ENCODE assay signal across 9 mouse cellular contexts in genomic region chr11:97670234-97671176, GRCm38 (mm10). TPM values are rescaled to one million over a fixed set of nuclear protein-coding genes. Genes with fewer than 3 reads are reported as not detected.
DNase-seq lines count a peak whose midpoint lies in the region; ATAC-seq and TF ChIP-seq lines count a peak whose summit lies in the region.
"Had no signal": no experiment of that assay in that cellular context is flagged by ENCODE, and none has a peak within 500 bp of the region (broad histone marks: within the 10 kb centered on the region; RNA-seq: fewer than 3 reads in every experiment).

No protein-coding gene starts in this region.

- H3K9me3 ChIP-seq in kidney, embryonic 16.5 days (ENCODE audit: low read length): no peaks in the 10 kb centered on the region
- H3K9me3 ChIP-seq in E14TG2a.4 (ENCODE audit: low read length): no peaks in the 10 kb centered on the region
- H3K9me3 ChIP-seq in forebrain, postnatal 0 days (ENCODE audit: low read length): no peaks in the 10 kb centered on the region

- H3K4me1 ChIP-seq in kidney, embryonic 16.5 days (ENCODE audit: insufficient read depth, low read length): peaks cover 28% of the 10 kb centered on the region
- H3K4me1 ChIP-seq in E14TG2a.4 (replicated peaks; ENCODE audit: low read depth, low read length): peaks cover 100% of the 10 kb centered on the region
- H3K4me1 ChIP-seq in forebrain, postnatal 0 days (ENCODE audit: insufficient read depth): peaks cover 10% of the 10 kb centered on the region; the same call in 1 of the 2 replicates

- no peak overlapping the region for H3K9ac ChIP-seq in kidney, embryonic 16.5 days (replicated peaks; ENCODE audit: low read length)
- no peak overlapping the region for H3K9ac ChIP-seq in forebrain, postnatal 0 days

- H3K27ac ChIP-seq in kidney, embryonic 16.5 days (ENCODE audit: low read length): peak overlapping the region; percentile 33; the same call in 1 of the 2 replicates
- H3K27ac ChIP-seq in forebrain, postnatal 0 days (ENCODE audit: low read depth, low read length): no peak overlapping the region

- peaks cover 81% of the 10 kb centered on the region for H3K36me3 ChIP-seq in kidney, embryonic 16.5 days (ENCODE audit: insufficient read depth, low read length)
- H3K36me3 ChIP-seq in E14TG2a.4 (ENCODE audit: insufficient read depth, low read length): peaks cover 100% of the 10 kb centered on the region
- peaks cover 57% of the 10 kb centered on the region for H3K36me3 ChIP-seq in forebrain, postnatal 0 days (ENCODE audit: insufficient read depth)

- TF ChIP-seq CTCF in E14TG2a.4 (conservative IDR thresholded peaks at IDR 0.05; ENCODE audit: low read length): no peak
- TF ChIP-seq CTCF in forebrain, postnatal 0 days (IDR thresholded peaks at IDR 0.05; ENCODE audit: low read depth): 0 out of 2 replicates have a peak, but pooled peaks have one; percentile 22

- DNase-seq in cerebellum, postnatal 25 days: peak; percentile 38 to 52
- no peak for DNase-seq in cerebellum, postnatal 4 days (ENCODE audit: low spot score in 2 of 2)
- DNase-seq in kidney, adult 8-10 months: no peak
- DNase-seq in forebrain, postnatal 0 days: no peak
- no peak for DNase-seq in retina, postnatal 1 day

- no peak overlapping the region for H3K4me2 ChIP-seq in kidney, embryonic 16.5 days (replicated peaks; ENCODE audit: low read depth, low read length)
- no peak overlapping the region for H3K4me2 ChIP-seq in forebrain, postnatal 0 days (ENCODE audit: low read depth)
- H3K4me2 ChIP-seq: midbrain, embryonic 11.5 days had no signal

- H3K4me3 ChIP-seq in kidney, embryonic 16.5 days (ENCODE audit: low read length): no peak overlapping the region
- peak overlapping the region; percentile 90 for H3K4me3 ChIP-seq in E14TG2a.4 (replicated peaks; ENCODE audit: low read length)
- H3K4me3 ChIP-seq in forebrain, postnatal 0 days (ENCODE audit: low read depth, low read length): no peak overlapping the region

- 65% methylated on average over 13 of the region's 13 CpGs for WGBS in kidney, embryonic 16.5 days
- 64% methylated on average over 13 of the region's 13 CpGs for WGBS in forebrain, postnatal 0 days

- H3K27me3 ChIP-seq in kidney, embryonic 16.5 days (ENCODE audit: insufficient read depth, low read length): no peaks in the 10 kb centered on the region
- no peaks in the 10 kb centered on the region for H3K27me3 ChIP-seq in E14TG2a.4 (ENCODE audit: insufficient read depth, low read length)
- no peaks in the 10 kb centered on the region for H3K27me3 ChIP-seq in forebrain, postnatal 0 days (ENCODE audit: insufficient read depth, low read length)

- no peak for ATAC-seq in kidney, embryonic 16.5 days (ENCODE audit: low FRiP score, low TSS enrichment)
- ATAC-seq in forebrain, postnatal 0 days: 0 out of 2 replicates have a peak, but pooled peaks have one; percentile 11
- no peak for ATAC-seq in megakaryocyte, adult 5-6 weeks (ENCODE audit: poor library complexity, severe bottlenecking)

RNA-seq across cellular contexts. Expression of gene Mllt6, which starts 7.3 kb away (rescaled TPM):
- 4.1 and 5.5 TPM in 2 replicates for polyA plus RNA-seq in kidney, embryonic 16.5 days (2015; fragmentation: Nextera tagmentation; extraction: Ambion mirVana)
- total RNA-seq in forebrain, postnatal 0 days (2014; rRNA removed): 42.2 and 48.1 TPM in 2 replicates
- polyA plus RNA-seq in forebrain, postnatal 0 days (2015; fragmentation: Nextera tagmentation; extraction: Ambion mirVana): 1.7 TPM in 2 replicates
- 4.3 and 6.3 TPM in 2 replicates for total RNA-seq in megakaryocyte, adult 5-6 weeks (2015)
- total RNA-seq in megakaryocyte, adult 5-6 weeks (2017): 6.9 and 7.1 TPM in 2 replicates

RNA-seq across cellular contexts. Expression of gene Cisd3, which starts 15.1 kb away (rescaled TPM):
- 47.3 and 53.1 TPM in 2 replicates for polyA plus RNA-seq in kidney, embryonic 16.5 days (2015; fragmentation: Nextera tagmentation; extraction: Ambion mirVana)
- 14.4 and 15.5 TPM in 2 replicates for total RNA-seq in forebrain, postnatal 0 days (2014; rRNA removed)
- 27.2 and 27.8 TPM in 2 replicates for polyA plus RNA-seq in forebrain, postnatal 0 days (2015; fragmentation: Nextera tagmentation; extraction: Ambion mirVana)
- total RNA-seq in megakaryocyte, adult 5-6 weeks (2015): 18.7 and 19.8 TPM in 2 replicates
- total RNA-seq in megakaryocyte, adult 5-6 weeks (2017): 2.3 and 12.8 TPM in 2 replicates

RNA-seq across cellular contexts. Expression of gene Pcgf2, which starts 29.8 kb away (rescaled TPM):
- 12.3 and 16.3 TPM in 2 replicates for polyA plus RNA-seq in kidney, embryonic 16.5 days (2015; fragmentation: Nextera tagmentation; extraction: Ambion mirVana)
- total RNA-seq in forebrain, postnatal 0 days (2014; rRNA removed): 13.0 and 21.9 TPM in 2 replicates
- polyA plus RNA-seq in forebrain, postnatal 0 days (2015; fragmentation: Nextera tagmentation; extraction: Ambion mirVana): 10.0 and 12.6 TPM in 2 replicates
- 2.8 and 3.1 TPM in 2 replicates for total RNA-seq in megakaryocyte, adult 5-6 weeks (2015)
- total RNA-seq in megakaryocyte, adult 5-6 weeks (2017): 1.0 and 2.4 TPM in 2 replicates

RNA-seq across cellular contexts. Expression of gene Psmb3, which starts 32.7 kb away (rescaled TPM):
- polyA plus RNA-seq in kidney, embryonic 16.5 days (2015; fragmentation: Nextera tagmentation; extraction: Ambion mirVana): 478 and 503 TPM in 2 replicates
- total RNA-seq in forebrain, postnatal 0 days (2014; rRNA removed): 322 and 350 TPM in 2 replicates
- polyA plus RNA-seq in forebrain, postnatal 0 days (2015; fragmentation: Nextera tagmentation; extraction: Ambion mirVana): 499 and 621 TPM in 2 replicates
- 81.0 and 111 TPM in 2 replicates for total RNA-seq in megakaryocyte, adult 5-6 weeks (2015)
- 137 and 179 TPM in 2 replicates for total RNA-seq in megakaryocyte, adult 5-6 weeks (2017)

RNA-seq across cellular contexts. Expression of gene Epop, which starts 41.0 kb away (rescaled TPM):
- 2.3 and 2.5 TPM in 2 replicates for polyA plus RNA-seq in kidney, embryonic 16.5 days (2015; fragmentation: Nextera tagmentation; extraction: Ambion mirVana)
- 5.0 and 6.8 TPM in 2 replicates for total RNA-seq in forebrain, postnatal 0 days (2014; rRNA removed)
- 3.6 and 4.1 TPM in 2 replicates for polyA plus RNA-seq in forebrain, postnatal 0 days (2015; fragmentation: Nextera tagmentation; extraction: Ambion mirVana)
- 0.18 and 1.2 TPM in 2 replicates for total RNA-seq in megakaryocyte, adult 5-6 weeks (2015)
- total RNA-seq in megakaryocyte, adult 5-6 weeks (2017): 0.40 TPM in 1 of 2 replicates, not detected in the other

Comparison
In these comparisons a context has a peak if more than half of its experiments do, and no peak if none do; other contexts are left out.
1. DNase-seq: peak in cerebellum, postnatal 25 days (2 of 2); none in cerebellum, postnatal 4 days (0 of 2), kidney, adult 8-10 months (0 of 2), forebrain, postnatal 0 days (single experiment) and retina, postnatal 1 day (single experiment).